Mouse (Mus musculus) kidney, adult 2 months (tissue): ENCODE results near the gene Taf11.

Experiments
- CTCF ChIP-seq: fragments of 200-500 bp; conservative IDR thresholded peaks from 2 replicates; pipeline ENCODE4 v1.5.1; 2011; ENCODE audit warnings: low read depth, mild to moderate bottlenecking, control low read depth, low read length, moderate library complexity, mixed read lengths; ENCODE audit not compliant: insufficient read depth, insufficient read length
- POLR2A ChIP-seq: fragments of 200-500 bp; IDR thresholded peaks from one replicate; pipeline ENCODE4 v1.6.1; 2011; ENCODE audit warnings: low read depth, low read length, control low read depth

DNA sequence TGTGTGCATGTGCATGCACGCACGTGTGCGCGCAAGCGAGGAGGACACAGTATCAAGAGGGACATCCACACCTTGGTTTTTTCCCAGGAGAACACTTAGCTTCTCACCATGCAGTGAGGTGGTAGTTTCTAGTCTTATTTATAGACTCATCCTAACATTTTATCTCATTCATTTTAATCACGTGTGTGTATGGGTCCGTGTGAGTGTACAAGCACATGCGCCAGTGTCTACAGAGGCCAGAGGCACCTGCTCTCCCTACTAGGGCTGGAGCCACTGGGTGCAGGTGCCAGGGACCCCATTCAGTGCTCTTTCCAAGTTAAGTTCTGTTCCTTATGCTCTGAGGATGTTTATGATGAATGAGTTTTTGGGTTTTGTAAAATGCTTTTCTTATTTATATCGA, 48.0 kb upstream of the Taf11 start:
- TF ChIP-seq POLR2A, result no peak
- TF ChIP-seq CTCF, result no peak
